Mouse (Mus musculus) right cerebral cortex, postnatal 14 days (tissue): ENCODE data around the gene Spag6.

Experiments
- DNase-seq: peaks from one replicate; pipeline ENCODE4 v3.0.0; 2022

Gene Spag6

GRCm38 (mm10) chr2:18693871-18694610, at the start of gene Spag6:
Gene Spag6, plus strand, starts transcription at chr2:18694032.
- peak; percentile 37 for DNase-seq

- no peak for DNase-seq
Measured at GRCm38 (mm10) chr2:18648563-18648962, 45.3 kb upstream of the Spag6 start.

GRCm38 (mm10) chr2:18654821-18655220, 39.0 kb upstream of the Spag6 start:
- DNase-seq = no peak

- DNase-seq = no peak
Measured at GRCm38 (mm10) chr2:18664003-18664402, 29.8 kb upstream of the Spag6 start.

- no peak for DNase-seq
Measured at GRCm38 (mm10) chr2:18671041-18671440, 22.8 kb upstream of the Spag6 start.

- DNase-seq = peak; percentile 97
Measured at GRCm38 (mm10) chr2:18672133-18672765, 21.6 kb upstream of the Spag6 start, which contains the start of gene Commd3. Gene Commd3, plus strand, starts transcription at chr2:18672384.

GRCm38 (mm10) chr2:18672766-18673164, 21.1 kb upstream of the Spag6 start:
- no peak for DNase-seq

- DNase-seq = no peak
Measured at GRCm38 (mm10) chr2:18673766-18674165, 20.1 kb upstream of the Spag6 start.

- no peak for DNase-seq
Measured at GRCm38 (mm10) chr2:18674193-18674902, 19.5 kb upstream of the Spag6 start.

GRCm38 (mm10) chr2:18675681-18676456, 18.0 kb upstream of the Spag6 start:
- DNase-seq = no peak

- peak; percentile 81 for DNase-seq
Measured at GRCm38 (mm10) chr2:18676457-18676935, 17.3 kb upstream of the Spag6 start.

- peak; percentile 59 for DNase-seq
Measured at GRCm38 (mm10) chr2:18676936-18677491, 16.8 kb upstream of the Spag6 start, which contains the start of gene Bmi1. Gene Bmi1, plus strand, starts transcription at chr2:18677018.

- DNase-seq = peak; percentile 47
Measured at GRCm38 (mm10) chr2:18677631-18678471, 16.0 kb upstream of the Spag6 start.

- no peak for DNase-seq
Measured at GRCm38 (mm10) chr2:18679701-18680100, 14.1 kb upstream of the Spag6 start.

- no peak for DNase-seq
Measured at GRCm38 (mm10) chr2:18680501-18680900, 13.3 kb upstream of the Spag6 start.

- peak; percentile 71 for DNase-seq
Measured at GRCm38 (mm10) chr2:18680961-18681360, 12.9 kb upstream of the Spag6 start.

- DNase-seq = no peak
Measured at GRCm38 (mm10) chr2:18684062-18684461, 9.8 kb upstream of the Spag6 start.

- no peak for DNase-seq
Measured at GRCm38 (mm10) chr2:18686386-18686785, 7.4 kb upstream of the Spag6 start.

- DNase-seq = no peak
Measured at GRCm38 (mm10) chr2:18686826-18687519, 6.9 kb upstream of the Spag6 start.

GRCm38 (mm10) chr2:18687671-18688170, 6.1 kb upstream of the Spag6 start:
- DNase-seq = no peak

GRCm38 (mm10) chr2:18688286-18688685, 5.5 kb upstream of the Spag6 start:
- DNase-seq = no peak
